Mouse (Mus musculus): ENCODE data around the gene Fam172a.

DNA sequence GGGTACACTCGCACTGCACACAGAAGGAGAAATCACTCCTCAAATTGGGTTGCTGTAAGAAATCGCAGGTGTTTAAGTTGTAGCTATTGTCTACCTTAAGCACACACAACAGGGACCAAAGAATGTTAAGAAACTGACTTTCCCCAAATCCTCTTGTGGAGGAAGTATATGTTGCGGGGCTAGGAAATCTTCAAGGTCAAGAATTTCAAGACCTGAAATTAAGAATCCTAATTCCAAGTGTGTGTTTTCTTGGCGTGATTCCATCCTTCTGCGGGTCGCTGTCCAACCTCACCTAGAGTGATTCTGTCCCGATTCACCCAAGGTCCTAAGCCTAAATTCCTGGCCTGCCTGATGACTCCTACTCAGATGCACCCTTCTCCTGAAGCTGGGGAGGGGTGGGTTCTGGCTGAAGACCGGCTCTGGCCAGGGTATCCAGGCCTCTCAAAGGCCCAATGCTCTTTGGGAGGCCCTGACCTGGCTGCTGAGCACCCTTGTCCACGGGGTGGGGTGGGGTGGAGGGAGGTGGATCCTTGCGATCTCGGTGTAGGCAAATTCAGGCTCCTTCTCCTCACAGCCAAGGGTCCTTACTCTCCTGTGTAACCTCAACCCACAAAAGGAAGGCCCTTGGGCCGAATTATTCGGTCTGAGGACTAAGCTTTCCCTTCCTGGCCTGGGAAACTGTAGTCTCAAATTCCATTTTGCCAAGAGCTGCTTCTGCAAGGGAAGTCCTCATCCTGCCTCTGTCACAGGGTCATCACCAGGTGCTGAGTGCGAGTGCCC lies 509.6 kb downstream of the Fam172a start:
- no peak for TF ChIP-seq CTCF (IDR thresholded peaks at IDR 0.05; ENCODE audit: extremely low read depth, insufficient read length, insufficient replicate concordance, low read depth, low read length)
- no peak for TF ChIP-seq POLR2A (IDR thresholded peaks at IDR 0.05; ENCODE audit: low read depth, low read length)

Measured in small intestine, adult 2 months (tissue).